Mouse (Mus musculus): Measurements from ENCODE around the gene Chrna5. TPM values are rescaled to one million over a fixed set of nuclear protein-coding genes. Genes with fewer than 3 reads are reported as not detected.

Gene Chrna5
- total and polyA plus RNA-seq, 3 experiments: 0.16 to 1.4 (median 0.33) TPM

DNA sequence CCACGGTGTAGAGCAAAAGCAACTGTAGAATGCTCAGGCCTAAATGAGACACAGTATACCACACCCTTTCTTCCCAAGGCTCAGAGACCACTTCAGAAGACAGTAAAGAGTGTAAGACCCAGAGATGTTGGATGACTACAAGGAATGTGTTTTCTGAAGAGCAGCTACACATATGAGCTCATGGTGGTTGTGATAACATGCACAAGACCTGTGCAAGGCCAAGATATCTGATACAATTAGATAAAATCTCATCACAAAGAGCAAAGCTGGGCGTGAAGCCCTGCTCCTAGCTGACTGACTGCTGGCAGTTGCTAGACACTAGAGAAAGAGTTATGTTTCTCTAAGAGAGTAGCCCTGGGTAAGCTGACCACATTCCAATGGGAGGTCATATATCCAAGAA lies 29.0 kb downstream of the Chrna5 start:
- no peak for DNase-seq (ENCODE audit: low spot score)
- ATAC-seq (ENCODE audit: extremely low read depth, insufficient number of reproducible peaks, low FRiP score, poor library complexity, severe bottlenecking): peak; percentile 72
- H3K27me3 ChIP-seq (ENCODE audit: insufficient read depth, low read length): peaks cover 3% of the 10 kb centered on the region; the same call in 1 of the 2 replicates

DNA sequence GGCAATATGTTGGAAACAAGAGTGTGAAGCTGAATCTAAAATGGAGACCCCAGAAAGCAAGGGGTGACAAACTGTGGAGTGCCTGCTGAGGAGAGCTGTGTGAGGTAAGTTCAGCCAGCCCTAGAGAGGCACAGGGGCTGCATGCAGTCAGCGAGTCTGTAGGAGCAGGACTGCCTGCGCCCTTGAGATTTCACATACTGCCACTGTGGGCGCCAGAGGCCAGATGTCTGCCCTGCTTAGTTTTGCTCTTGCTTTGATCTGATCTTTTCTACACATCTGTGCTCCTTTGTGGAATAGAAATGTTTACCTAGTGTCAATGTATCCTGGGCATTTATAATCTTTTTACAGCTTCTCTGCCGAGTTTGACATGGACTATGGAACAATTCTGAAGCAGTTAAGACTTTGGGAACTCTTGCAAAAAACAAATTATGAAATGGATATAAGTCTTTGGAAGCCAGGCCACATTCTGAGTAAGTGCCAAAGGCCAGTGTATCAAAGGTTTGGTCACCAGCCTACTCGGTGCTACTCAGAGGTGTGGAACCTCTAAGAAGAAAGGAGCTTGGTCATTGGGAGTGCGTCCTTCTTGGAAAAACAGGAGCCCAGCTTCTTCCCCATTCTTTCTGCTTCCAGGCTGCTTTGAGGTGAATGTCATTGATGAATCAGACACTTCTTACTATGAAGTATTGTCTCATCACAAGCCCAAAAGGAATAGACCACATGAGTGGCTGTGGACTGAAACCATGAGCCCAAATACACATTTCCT lies 30.1 kb downstream of the Chrna5 start:
- TF ChIP-seq CTCF (IDR thresholded peaks at IDR 0.05; ENCODE audit: low read depth, low read length) (no peak), GATA1 (IDR thresholded peaks at IDR 0.05; ENCODE audit: borderline replicate concordance, low read length) (no peak), TAL1 (conservative IDR thresholded peaks at IDR 0.05; ENCODE audit: low read depth, low read length) (peak; percentile 38), POLR2AphosphoS5 (IDR thresholded peaks at IDR 0.05; ENCODE audit: insufficient replicate concordance, low read depth, low read length) (no peak), GATA2 (IDR thresholded peaks at IDR 0.05; ENCODE audit: borderline replicate concordance, low read depth, low read length) (no peak)
- Histone ChIP-seq H3K4me3 (ENCODE audit: low read depth, low read length) (peak overlapping the region; percentile 31; the same call in 1 of the 2 replicates), H3K4me1 (ENCODE audit: insufficient read depth, low read depth, low read length) (peaks cover 33% of the 10 kb centered on the region), H3K36me3 (replicated peaks) (no peaks in the 10 kb centered on the region), H3K9me3 (replicated peaks) (no peaks in the 10 kb centered on the region), H3K27me3 (ENCODE audit: insufficient read depth, low read length) (peaks cover 7% of the 10 kb centered on the region)
- DNase-seq (ENCODE audit: low spot score): peak; percentile 53
- peak; percentile 72 for ATAC-seq (ENCODE audit: extremely low read depth, insufficient number of reproducible peaks, low FRiP score, poor library complexity, severe bottlenecking)

More for the DNA sequence above, 29.0 kb downstream of the Chrna5 start:
- peak; percentile 61 for TF ChIP-seq TAL1 (conservative IDR thresholded peaks at IDR 0.05; ENCODE audit: low read depth, low read length)
- TF ChIP-seq POLR2AphosphoS5 (IDR thresholded peaks at IDR 0.05; ENCODE audit: insufficient replicate concordance, low read depth, low read length): no peak
- Histone ChIP-seq H3K9me3 (replicated peaks) (no peaks in the 10 kb centered on the region), H3K36me3 (replicated peaks) (no peaks in the 10 kb centered on the region), H3K4me3 (ENCODE audit: low read depth, low read length) (no peak overlapping the region; the same call in 1 of the 2 replicates), H3K4me1 (ENCODE audit: insufficient read depth, low read depth, low read length) (peaks cover 33% of the 10 kb centered on the region)

DNA sequence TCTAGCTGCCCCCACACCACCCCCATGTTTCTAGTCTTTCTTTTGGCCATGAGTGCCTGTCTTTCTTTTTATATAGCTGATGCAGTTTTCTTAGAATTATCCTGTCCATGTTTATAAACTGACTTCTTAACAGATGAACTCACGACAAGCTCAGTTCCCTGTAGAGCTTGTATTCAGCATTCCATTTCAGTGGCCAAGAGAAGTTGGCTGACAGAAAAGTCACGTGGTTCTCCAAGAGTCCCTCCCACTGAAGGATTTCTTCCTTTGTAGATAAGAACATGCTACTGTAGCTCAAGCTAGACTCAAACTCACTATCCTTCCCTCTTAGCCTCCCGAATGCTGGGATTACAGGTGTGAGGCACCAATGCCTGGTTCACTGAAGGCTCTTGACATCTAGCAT lies 36.2 kb downstream of the Chrna5 start:
- peaks cover 26% of the 10 kb centered on the region for H3K27me3 ChIP-seq (ENCODE audit: insufficient read depth, low read length)
- no peak overlapping the region for H3K4me3 ChIP-seq (ENCODE audit: low read depth, low read length)
- H3K36me3 ChIP-seq (replicated peaks): no peaks in the 10 kb centered on the region
- peaks cover 5% of the 10 kb centered on the region for H3K4me1 ChIP-seq (ENCODE audit: insufficient read depth, low read depth, low read length)
- no peak for ATAC-seq (ENCODE audit: extremely low read depth, insufficient number of reproducible peaks, low FRiP score, poor library complexity, severe bottlenecking)
- TF ChIP-seq CTCF (IDR thresholded peaks at IDR 0.05; ENCODE audit: low read depth, low read length) (no peak), GATA2 (IDR thresholded peaks at IDR 0.05; ENCODE audit: borderline replicate concordance, low read depth, low read length) (no peak), GATA1 (IDR thresholded peaks at IDR 0.05; ENCODE audit: borderline replicate concordance, low read length) (no peak), TAL1 (conservative IDR thresholded peaks at IDR 0.05; ENCODE audit: low read depth, low read length) (no peak), POLR2AphosphoS5 (IDR thresholded peaks at IDR 0.05; ENCODE audit: insufficient replicate concordance, low read depth, low read length) (no peak)
- no peak for DNase-seq (ENCODE audit: low spot score)
- H3K9me3 ChIP-seq (replicated peaks): no peaks in the 10 kb centered on the region

DNA sequence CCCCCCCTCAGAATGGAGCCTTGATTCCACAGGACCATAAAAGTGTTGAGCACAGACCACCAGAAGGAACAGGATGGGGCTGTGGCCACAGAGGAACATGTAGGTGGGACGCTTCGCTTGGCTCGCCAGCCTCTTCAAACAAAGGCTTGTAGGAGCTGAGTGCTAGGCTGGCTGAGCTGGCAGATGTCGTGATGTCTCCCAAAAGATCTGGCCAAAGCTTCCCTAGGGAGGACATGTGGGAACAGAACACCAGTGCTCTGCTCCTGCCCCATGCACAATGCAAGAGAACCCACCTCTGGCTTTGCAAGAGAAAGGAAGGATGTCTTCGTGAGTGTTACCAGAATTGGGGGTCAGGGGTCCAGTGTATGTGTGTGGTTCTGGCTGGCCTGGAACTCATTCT lies 42.6 kb downstream of the Chrna5 start:
- Histone ChIP-seq H3K4me3 (ENCODE audit: low read depth, low read length) (no peak overlapping the region), H3K4me1 (ENCODE audit: insufficient read depth, low read depth, low read length) (peaks cover 5% of the 10 kb centered on the region; the same call in 1 of the 2 replicates), H3K9me3 (replicated peaks) (no peaks in the 10 kb centered on the region), H3K36me3 (replicated peaks) (no peaks in the 10 kb centered on the region), H3K27me3 (ENCODE audit: insufficient read depth, low read length) (peaks cover 42% of the 10 kb centered on the region)
- no peak for ATAC-seq (ENCODE audit: extremely low read depth, insufficient number of reproducible peaks, low FRiP score, poor library complexity, severe bottlenecking)
- no peak for DNase-seq (ENCODE audit: low spot score)
- TF ChIP-seq CTCF (IDR thresholded peaks at IDR 0.05; ENCODE audit: low read depth, low read length): no peak
- no peak for TF ChIP-seq TAL1 (conservative IDR thresholded peaks at IDR 0.05; ENCODE audit: low read depth, low read length)
- TF ChIP-seq POLR2AphosphoS5 (IDR thresholded peaks at IDR 0.05; ENCODE audit: insufficient replicate concordance, low read depth, low read length): no peak
- TF ChIP-seq GATA2 (IDR thresholded peaks at IDR 0.05; ENCODE audit: borderline replicate concordance, low read depth, low read length): no peak
- no peak for TF ChIP-seq GATA1 (IDR thresholded peaks at IDR 0.05; ENCODE audit: borderline replicate concordance, low read length)

DNA sequence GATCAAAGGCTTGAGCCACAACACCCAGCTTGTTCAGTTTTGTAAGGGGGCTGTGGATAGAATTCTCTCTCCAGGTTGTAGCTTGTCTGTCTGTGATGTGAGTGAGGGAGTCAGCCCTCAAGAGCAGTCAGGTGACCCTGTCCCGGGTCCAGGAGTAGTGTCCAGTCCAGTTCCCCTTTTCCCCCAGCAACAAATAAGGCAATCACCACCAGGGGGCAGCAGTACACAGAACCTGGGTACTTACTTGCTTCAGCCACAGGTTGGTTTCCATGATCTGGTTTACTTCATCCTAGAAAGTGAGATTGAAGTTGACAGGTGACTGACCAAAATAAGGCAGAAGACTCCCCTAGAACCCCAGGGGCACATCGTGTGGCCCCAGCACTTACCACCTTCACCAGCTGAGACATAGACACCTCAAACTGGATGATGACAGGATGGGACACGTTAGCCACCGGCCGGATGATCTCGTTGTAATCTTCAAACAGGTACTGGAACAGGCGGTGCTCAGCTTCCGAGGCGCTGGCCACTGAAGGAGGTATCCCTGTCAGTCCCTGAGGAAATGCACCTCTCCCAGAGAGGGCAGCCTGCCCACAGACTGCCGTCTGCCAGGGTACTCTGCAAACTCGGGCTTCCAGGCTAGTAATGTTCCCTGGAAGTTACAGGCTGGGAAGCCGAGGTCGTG lies 43.4 kb downstream of the Chrna5 start:
- TF ChIP-seq CTCF (IDR thresholded peaks at IDR 0.05; ENCODE audit: low read depth, low read length): peak; percentile 52
- TF ChIP-seq GATA1 (IDR thresholded peaks at IDR 0.05; ENCODE audit: borderline replicate concordance, low read length): no peak
- no peak overlapping the region for H3K4me3 ChIP-seq (ENCODE audit: low read depth, low read length)
- ATAC-seq (ENCODE audit: extremely low read depth, insufficient number of reproducible peaks, low FRiP score, poor library complexity, severe bottlenecking) (no peak), DNase-seq (ENCODE audit: low spot score) (peak; percentile 45)
- H3K4me1 ChIP-seq (ENCODE audit: insufficient read depth, low read depth, low read length): peaks cover 5% of the 10 kb centered on the region; the same call in 1 of the 2 replicates
- no peaks in the 10 kb centered on the region for H3K36me3 ChIP-seq (replicated peaks)
- peaks cover 42% of the 10 kb centered on the region for H3K27me3 ChIP-seq (ENCODE audit: insufficient read depth, low read length)
- H3K9me3 ChIP-seq (replicated peaks): no peaks in the 10 kb centered on the region

DNA sequence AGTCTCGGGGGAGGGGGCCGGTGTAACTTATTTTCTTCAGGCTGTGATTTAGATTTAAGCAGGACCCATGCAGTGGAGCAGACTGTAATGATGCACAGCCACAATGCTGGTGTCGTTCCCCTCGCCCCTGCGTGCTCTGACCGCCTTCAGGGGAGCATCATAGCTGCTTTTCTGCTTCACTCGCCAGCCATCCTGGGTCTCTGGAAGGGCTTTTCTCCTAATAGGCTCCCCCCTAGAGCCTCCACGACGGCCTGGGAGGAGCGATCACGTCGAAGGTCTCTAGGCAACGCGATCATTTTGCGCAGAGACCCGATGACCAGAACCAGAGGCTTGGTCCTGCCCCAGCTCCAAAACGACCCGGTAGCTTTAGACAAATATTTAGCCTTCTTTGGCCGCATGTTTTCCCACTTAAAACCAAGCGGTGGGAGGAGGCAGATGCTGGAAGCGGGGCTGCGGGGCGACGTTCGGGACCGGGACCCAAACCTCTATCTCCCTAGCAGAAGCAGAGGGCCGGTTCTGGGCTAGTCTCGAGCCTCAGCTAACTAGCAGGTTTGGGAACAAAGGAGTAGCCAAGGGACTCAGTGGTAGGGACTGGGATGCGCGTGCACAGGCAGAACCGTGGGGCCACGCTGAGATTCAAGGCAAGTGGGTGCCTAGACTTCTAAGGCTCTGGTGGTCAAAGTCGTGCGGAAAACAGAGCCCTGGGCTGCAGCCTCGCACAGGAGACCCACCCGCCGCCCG lies 45.0 kb downstream of the Chrna5 start:
- Histone ChIP-seq H3K4me3 (ENCODE audit: low read depth, low read length) (no peak overlapping the region), H3K27me3 (ENCODE audit: insufficient read depth, low read length) (peaks cover 44% of the 10 kb centered on the region), H3K9me3 (replicated peaks) (no peaks in the 10 kb centered on the region), H3K4me1 (ENCODE audit: insufficient read depth, low read depth, low read length) (peaks cover 5% of the 10 kb centered on the region; the same call in 1 of the 2 replicates), H3K36me3 (replicated peaks) (no peaks in the 10 kb centered on the region)
- ATAC-seq (ENCODE audit: extremely low read depth, insufficient number of reproducible peaks, low FRiP score, poor library complexity, severe bottlenecking) (no peak), DNase-seq (ENCODE audit: low spot score) (no peak)
- TF ChIP-seq GATA1 (IDR thresholded peaks at IDR 0.05; ENCODE audit: borderline replicate concordance, low read length) (no peak), CTCF (IDR thresholded peaks at IDR 0.05; ENCODE audit: low read depth, low read length) (no peak), GATA2 (IDR thresholded peaks at IDR 0.05; ENCODE audit: borderline replicate concordance, low read depth, low read length) (no peak), TAL1 (conservative IDR thresholded peaks at IDR 0.05; ENCODE audit: low read depth, low read length) (no peak), POLR2AphosphoS5 (IDR thresholded peaks at IDR 0.05; ENCODE audit: insufficient replicate concordance, low read depth, low read length) (no peak)

Data from G1E (cell line).